Mouse (Mus musculus): Measurements from ENCODE around the gene Trim29. TPM values are rescaled to one million over a fixed set of nuclear protein-coding genes. Genes with fewer than 3 reads are reported as not detected.

The Trim29 gene
- polyA plus RNA-seq (2015; fragmentation: Nextera tagmentation; extraction: Ambion mirVana), result 45.2 and 50.1 TPM in 2 replicates

- Histone ChIP-seq H3K36me3 (no peaks in the 10 kb centered on the region), H3K9me3 (no peaks in the 10 kb centered on the region), H3K9ac (peak within 1 kb of the TSS; percentile 46), H3K4me3 (peak within 1 kb of the TSS; percentile 25), H3K27ac (peak within 1 kb of the TSS; percentile 34), H3K4me1 (peaks cover 1% of the 10 kb centered on the region), H3K4me2 (peak within 1 kb of the TSS; percentile 45), H3K27me3 (no peaks in the 10 kb centered on the region)
- 52% methylated on average over 12 of the region's 12 CpGs for WGBS
- no peak for ATAC-seq (ENCODE audit: insufficient number of reproducible peaks, insufficient read depth, low FRiP score, low TSS enrichment, low read depth)
Observed at GRCm38 (mm10) chr9:43310538-43310937, at the start of gene Trim29. Trim29 (plus strand) TSS chr9:43310848.

DNA sequence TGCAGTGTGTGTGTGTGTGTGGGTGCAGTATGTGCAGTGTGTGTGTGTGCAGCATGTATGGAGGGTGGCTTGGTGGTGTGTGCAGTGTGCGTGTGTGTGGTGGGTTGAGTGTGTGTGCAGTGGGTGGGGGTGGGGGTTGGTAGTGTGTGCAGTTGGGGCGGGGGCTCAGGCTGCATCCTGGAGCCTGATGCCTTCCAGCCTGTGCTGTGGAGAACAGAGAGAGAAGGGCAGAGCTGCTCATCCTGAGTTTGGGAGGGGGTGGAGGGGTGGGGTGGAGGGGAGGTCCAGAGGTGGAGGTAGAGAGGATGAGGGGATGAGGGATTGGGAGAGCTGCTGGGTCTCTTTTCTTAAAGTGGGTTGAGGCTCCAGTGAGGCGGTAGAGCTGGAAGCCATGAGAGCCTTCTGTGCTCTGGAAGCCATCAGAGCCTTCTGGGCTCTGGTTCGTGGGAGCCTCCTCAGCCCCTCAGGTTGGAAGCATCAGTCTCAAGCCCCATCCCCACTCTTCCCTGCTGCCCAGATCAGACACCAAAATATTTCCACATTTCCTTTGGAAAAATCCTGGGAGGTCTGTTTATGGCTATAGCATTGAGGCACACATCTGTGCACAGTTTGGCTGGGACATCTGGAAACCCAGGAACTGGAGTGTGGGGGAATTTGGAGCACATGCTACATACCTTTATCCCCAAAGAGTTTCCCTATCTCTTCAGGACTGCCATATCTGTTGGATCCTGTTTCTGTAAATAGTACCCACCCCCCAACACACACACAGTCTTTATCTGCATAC, 49.3 kb upstream of the Trim29 start:
- Histone ChIP-seq H3K27ac (peak overlapping the region; percentile 98), H3K27me3 (no peaks in the 10 kb centered on the region), H3K9me3 (no peaks in the 10 kb centered on the region), H3K9ac (peak overlapping the region; percentile 32; the same call in 1 of the 2 replicates), H3K4me1 (peaks cover 61% of the 10 kb centered on the region), H3K4me3 (no peak overlapping the region), H3K36me3 (no peaks in the 10 kb centered on the region), H3K4me2 (peak overlapping the region; percentile 35)
- 26% methylated on average over 4 of the region's 4 CpGs for WGBS
- ATAC-seq (ENCODE audit: insufficient number of reproducible peaks, insufficient read depth, low FRiP score, low TSS enrichment, low read depth), result peak; percentile 69

DNA sequence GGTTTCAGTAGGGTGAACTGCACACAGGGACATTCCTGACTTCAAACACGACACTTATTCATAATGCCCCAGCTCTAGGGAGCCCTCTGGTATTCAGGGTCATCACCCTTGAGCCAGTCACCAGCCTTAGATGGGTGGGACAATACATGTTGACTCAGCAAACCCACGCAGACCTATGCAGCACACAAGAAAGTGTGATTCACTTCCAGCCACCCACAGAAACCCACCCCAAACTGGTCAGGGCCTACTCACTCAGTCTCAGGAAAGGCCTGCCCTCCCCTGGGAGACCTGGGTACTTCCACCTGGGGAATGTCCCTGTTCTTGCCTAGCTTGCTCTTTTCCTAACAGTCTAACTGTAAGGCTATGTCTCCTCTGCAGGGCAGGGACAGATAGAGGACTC, 48.7 kb upstream of the Trim29 start:
- H3K9ac ChIP-seq, result no peak overlapping the region

DNA sequence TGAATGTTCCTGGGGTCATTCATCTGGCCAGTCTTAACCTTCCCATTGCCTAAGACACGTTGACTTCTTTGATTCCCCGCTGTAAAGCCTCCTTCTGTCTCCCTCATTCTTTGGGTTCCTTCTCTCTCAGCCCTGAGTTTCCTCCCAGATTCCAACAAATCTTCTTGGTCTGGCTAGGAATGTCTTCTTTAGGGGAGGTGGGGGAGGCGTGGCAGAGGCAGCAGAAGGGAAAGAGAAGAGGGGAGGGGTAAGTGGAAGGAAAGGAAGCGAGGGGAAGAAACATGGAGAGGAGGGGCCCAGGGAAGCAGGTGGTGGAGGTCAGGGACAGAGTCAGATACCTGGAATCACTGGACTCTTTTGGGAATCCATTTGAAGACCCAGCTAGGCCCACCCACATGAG, 48.3 kb upstream of the Trim29 start:
- H3K36me3 ChIP-seq, result no peaks in the 10 kb centered on the region
- H3K4me3 ChIP-seq, result no peak overlapping the region
- no peaks in the 10 kb centered on the region for H3K9me3 ChIP-seq
- no peak overlapping the region; the same call in 1 of the 2 replicates for H3K9ac ChIP-seq
- no peaks in the 10 kb centered on the region for H3K27me3 ChIP-seq
- H3K4me1 ChIP-seq, result peaks cover 60% of the 10 kb centered on the region
- H3K27ac ChIP-seq, result peak overlapping the region; percentile 98
- no peak for ATAC-seq (ENCODE audit: insufficient number of reproducible peaks, insufficient read depth, low FRiP score, low TSS enrichment, low read depth)
- WGBS, result 26% methylated on average over 4 of the region's 4 CpGs
- 0 out of 2 replicates have a peak overlapping the region, but pooled peaks have one; percentile 7 for H3K4me2 ChIP-seq

More for the DNA sequence above, 48.7 kb upstream of the Trim29 start:
- H3K4me3 ChIP-seq, result no peak overlapping the region
- peak; percentile 32; the same call in 1 of the 2 replicates for ATAC-seq (ENCODE audit: insufficient number of reproducible peaks, insufficient read depth, low FRiP score, low TSS enrichment, low read depth)
- H3K4me1 ChIP-seq, result peaks cover 61% of the 10 kb centered on the region
- 25% methylated on average over 2 of the region's 2 CpGs for WGBS
- no peaks in the 10 kb centered on the region for H3K9me3 ChIP-seq
- H3K27me3 ChIP-seq, result no peaks in the 10 kb centered on the region
- 0 out of 2 replicates have a peak overlapping the region, but pooled peaks have one; percentile 7 for H3K4me2 ChIP-seq
- H3K36me3 ChIP-seq, result no peaks in the 10 kb centered on the region
- H3K27ac ChIP-seq, result peak overlapping the region; percentile 98

DNA sequence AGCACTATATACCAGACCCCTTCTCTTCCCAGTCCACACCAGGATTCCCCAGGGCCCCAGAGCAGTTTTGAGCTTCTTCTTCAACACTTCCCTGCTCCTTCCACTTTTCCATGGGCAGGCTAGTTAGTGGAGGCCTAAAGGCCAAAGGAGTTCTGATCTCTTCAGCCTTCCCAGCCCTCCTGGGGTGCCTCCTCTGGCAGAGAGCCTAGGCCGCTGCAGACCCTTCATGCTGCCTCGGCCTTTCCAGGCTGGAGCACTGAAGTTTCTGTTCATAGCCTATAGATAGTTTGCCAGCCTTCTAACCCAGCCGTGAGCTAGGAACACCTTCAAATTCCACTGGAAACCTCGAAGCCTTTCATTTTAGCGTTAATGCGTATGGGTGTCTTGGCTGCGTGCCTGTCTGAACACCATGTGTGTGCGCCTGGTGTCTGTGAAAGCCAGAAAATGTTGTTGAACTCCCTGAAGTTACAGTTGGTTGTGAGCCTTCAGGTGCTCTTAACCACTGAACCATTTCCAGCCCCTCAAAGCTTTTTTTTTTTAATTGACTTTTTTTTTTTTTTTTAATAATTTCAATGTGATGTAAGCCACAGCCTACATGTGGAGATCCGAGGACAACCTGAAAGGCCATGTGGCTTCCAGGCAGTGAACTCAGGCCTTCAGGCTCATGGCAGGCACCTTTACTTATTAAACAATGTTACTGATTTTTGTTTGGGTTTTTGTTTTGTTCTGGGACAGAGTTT, 47.7 kb upstream of the Trim29 start:
- H3K4me2 ChIP-seq, result no peak overlapping the region
- ATAC-seq (ENCODE audit: insufficient number of reproducible peaks, insufficient read depth, low FRiP score, low TSS enrichment, low read depth), result no peak
- H3K36me3 ChIP-seq, result no peaks in the 10 kb centered on the region
- 31% methylated on average over 9 of the region's 9 CpGs for WGBS
- H3K27ac ChIP-seq, result peak overlapping the region; percentile 98
- no peak overlapping the region for H3K4me3 ChIP-seq
- no peaks in the 10 kb centered on the region for H3K27me3 ChIP-seq
- peaks cover 57% of the 10 kb centered on the region for H3K4me1 ChIP-seq
- H3K9me3 ChIP-seq, result no peaks in the 10 kb centered on the region
- no peak overlapping the region for H3K9ac ChIP-seq

DNA sequence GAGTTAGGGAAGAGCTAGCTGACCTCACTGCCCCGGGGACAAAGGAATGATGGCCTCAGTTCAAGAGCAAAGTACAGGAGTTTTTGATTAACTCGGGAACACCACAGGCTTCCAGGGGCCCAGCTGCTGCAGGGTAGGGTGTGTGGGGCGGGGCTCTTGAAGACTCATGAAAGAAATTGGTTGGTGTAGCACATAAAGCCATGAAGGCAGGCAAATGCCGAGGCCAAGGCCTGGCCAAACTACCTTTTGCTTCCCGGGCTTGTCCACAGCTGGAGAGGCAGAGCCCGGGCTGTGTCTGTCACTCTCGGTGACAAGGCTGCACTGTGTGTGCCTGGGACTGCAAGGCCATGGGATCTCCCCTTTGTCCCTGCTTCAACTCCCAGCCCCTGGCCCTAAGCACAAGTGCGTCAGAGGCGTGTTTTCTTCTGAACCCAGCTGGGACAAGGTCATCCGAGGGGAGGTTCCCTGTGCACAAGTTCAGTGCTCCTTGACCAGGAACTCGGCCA, 46.6 kb upstream of the Trim29 start:
- Histone ChIP-seq H3K9ac (0 out of 2 replicates have a peak overlapping the region, but pooled peaks have one; percentile 17), H3K4me1 (peaks cover 57% of the 10 kb centered on the region), H3K4me3 (no peak overlapping the region), H3K27ac (peak overlapping the region; percentile 98), H3K9me3 (no peaks in the 10 kb centered on the region), H3K36me3 (no peaks in the 10 kb centered on the region), H3K4me2 (no peak overlapping the region), H3K27me3 (no peaks in the 10 kb centered on the region)
- ATAC-seq (ENCODE audit: insufficient number of reproducible peaks, insufficient read depth, low FRiP score, low TSS enrichment, low read depth), result no peak
- 18% methylated on average over 11 of the region's 11 CpGs for WGBS

GRCm38 (mm10) chr9:43265194-43265593, 45.5 kb upstream of the Trim29 start:
- no peaks in the 10 kb centered on the region for H3K9me3 ChIP-seq
- H3K4me3 ChIP-seq, result no peak overlapping the region
- peaks cover 49% of the 10 kb centered on the region for H3K4me1 ChIP-seq
- peaks cover 9% of the 10 kb centered on the region for H3K27me3 ChIP-seq
- no peak overlapping the region for H3K9ac ChIP-seq
- no peaks in the 10 kb centered on the region for H3K36me3 ChIP-seq
- H3K27ac ChIP-seq, result peak overlapping the region; percentile 68
- WGBS, result 40% methylated on average over 9 of the region's 9 CpGs
- no peak overlapping the region for H3K4me2 ChIP-seq
- no peak for ATAC-seq (ENCODE audit: insufficient number of reproducible peaks, insufficient read depth, low FRiP score, low TSS enrichment, low read depth)

DNA sequence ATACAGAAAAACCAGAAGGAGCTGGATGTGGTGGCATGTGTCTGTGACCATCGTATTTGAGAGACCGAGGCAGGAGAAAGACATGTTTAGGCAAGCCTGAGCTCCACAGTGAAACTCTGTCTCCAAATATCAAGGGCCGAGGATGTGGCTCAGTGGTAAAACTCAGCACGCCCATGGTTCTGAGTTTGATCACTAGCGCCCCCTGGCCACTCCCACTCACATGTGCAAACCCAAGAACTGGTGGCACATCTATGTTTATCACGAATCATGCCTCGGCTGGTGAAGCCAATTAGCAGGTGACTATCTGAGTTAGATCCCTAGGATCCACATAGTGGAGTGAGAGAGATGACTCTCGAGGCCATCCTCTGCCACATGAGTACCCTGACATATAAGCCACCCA, 43.3 kb upstream of the Trim29 start:
- no peaks in the 10 kb centered on the region for H3K9me3 ChIP-seq
- no peak overlapping the region for H3K9ac ChIP-seq
- 65% methylated on average over 8 of the region's 8 CpGs for WGBS
- ATAC-seq (ENCODE audit: insufficient number of reproducible peaks, insufficient read depth, low FRiP score, low TSS enrichment, low read depth), result no peak
- H3K27me3 ChIP-seq, result peaks cover 31% of the 10 kb centered on the region
- no peak overlapping the region for H3K4me3 ChIP-seq
- no peaks in the 10 kb centered on the region for H3K36me3 ChIP-seq
- no peak overlapping the region for H3K27ac ChIP-seq
- H3K4me2 ChIP-seq, result no peak overlapping the region
- H3K4me1 ChIP-seq, result peaks cover 41% of the 10 kb centered on the region

DNA sequence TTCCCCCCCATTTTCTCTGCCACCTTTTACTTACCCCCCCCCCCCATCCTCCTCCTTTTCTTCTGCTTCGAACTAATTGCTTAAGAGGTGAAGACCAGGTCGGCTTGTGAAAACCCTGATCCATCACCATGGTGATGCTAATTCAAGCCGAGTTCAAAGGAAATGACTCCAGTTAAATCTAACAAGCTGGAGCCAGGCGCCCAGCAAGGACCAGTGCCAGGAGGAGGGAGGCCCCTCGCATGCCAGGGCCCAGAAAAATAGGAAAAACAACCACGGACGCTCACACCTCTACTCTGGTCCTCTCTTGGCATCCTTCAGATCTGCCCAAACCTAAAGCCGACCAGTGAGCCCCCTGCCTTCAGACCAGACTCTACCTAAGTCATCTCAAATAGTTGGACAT, 41.5 kb upstream of the Trim29 start:
- H3K27me3 ChIP-seq, result peaks cover 36% of the 10 kb centered on the region
- H3K9me3 ChIP-seq, result no peaks in the 10 kb centered on the region
- no peak for ATAC-seq (ENCODE audit: insufficient number of reproducible peaks, insufficient read depth, low FRiP score, low TSS enrichment, low read depth)
- H3K4me1 ChIP-seq, result peaks cover 27% of the 10 kb centered on the region
- WGBS, result 18% methylated on average over 8 of the region's 8 CpGs
- H3K4me2 ChIP-seq, result no peak overlapping the region
- no peak overlapping the region for H3K4me3 ChIP-seq
- H3K36me3 ChIP-seq, result no peaks in the 10 kb centered on the region
- no peak overlapping the region for H3K9ac ChIP-seq
- no peak overlapping the region for H3K27ac ChIP-seq

DNA sequence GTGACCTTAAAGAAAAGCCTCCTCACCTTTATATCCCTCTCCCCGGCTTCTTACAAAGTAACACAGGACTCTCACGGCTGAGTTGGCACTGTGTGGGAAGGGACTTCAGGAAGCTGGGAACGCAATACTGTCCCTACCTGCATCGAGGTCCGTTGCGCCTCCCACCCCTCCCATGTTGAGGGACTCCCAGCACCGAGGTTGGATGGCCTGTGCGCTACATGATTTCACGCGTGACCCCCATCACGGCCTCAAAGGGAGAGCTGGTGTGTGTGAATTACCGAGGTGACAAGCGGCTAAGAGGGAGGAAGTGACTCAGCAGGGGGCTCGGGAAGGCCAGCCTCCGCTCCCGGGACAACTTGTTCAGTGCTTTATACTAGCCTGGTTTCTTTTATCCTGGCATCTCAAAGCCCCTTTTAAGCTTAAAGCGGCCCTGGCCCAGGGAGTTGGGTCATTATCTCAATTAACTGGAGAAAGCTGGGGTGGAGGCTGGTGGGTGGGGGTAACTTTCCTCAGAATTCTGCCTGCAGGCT, 39.9 kb upstream of the Trim29 start:
- 0 out of 2 replicates have a peak overlapping the region, but pooled peaks have one; percentile 36 for H3K9ac ChIP-seq

GRCm38 (mm10) chr9:43271761-43272518, 38.7 kb upstream of the Trim29 start:
- Histone ChIP-seq H3K4me2 (no peak overlapping the region), H3K4me3 (no peak overlapping the region), H3K36me3 (no peaks in the 10 kb centered on the region), H3K27ac (no peak overlapping the region), H3K9me3 (no peaks in the 10 kb centered on the region), H3K27me3 (peaks cover 36% of the 10 kb centered on the region), H3K9ac (no peak overlapping the region), H3K4me1 (peaks cover 18% of the 10 kb centered on the region)
- WGBS, result 63% methylated on average over 14 of the region's 14 CpGs
- no peak for ATAC-seq (ENCODE audit: insufficient number of reproducible peaks, insufficient read depth, low FRiP score, low TSS enrichment, low read depth)

More for the DNA sequence above, 39.9 kb upstream of the Trim29 start:
- ATAC-seq (ENCODE audit: insufficient number of reproducible peaks, insufficient read depth, low FRiP score, low TSS enrichment, low read depth), result no peak
- Histone ChIP-seq H3K36me3 (no peaks in the 10 kb centered on the region), H3K27ac (no peak overlapping the region), H3K27me3 (peaks cover 36% of the 10 kb centered on the region), H3K4me3 (peak overlapping the region; percentile 10; the same call in 1 of the 2 replicates), H3K4me1 (peaks cover 18% of the 10 kb centered on the region), H3K9me3 (no peaks in the 10 kb centered on the region), H3K4me2 (peak overlapping the region; percentile 48)
- WGBS, result 9% methylated on average over 17 of the region's 17 CpGs
